Comparison of ENCODE assay signal across 14 mouse cellular contexts in genomic region chr17:50495216-50495889, GRCm38 (mm10). TPM values are rescaled to one million over a fixed set of nuclear protein-coding genes. Genes with fewer than 3 reads are reported as not detected.
DNase-seq lines count a peak whose midpoint lies in the region; ATAC-seq lines count a peak whose summit lies in the region.
"Had no signal": no experiment of that assay in that cellular context is flagged by ENCODE, and none has a peak within 500 bp of the region (broad histone marks: within the 10 kb centered on the region; RNA-seq: fewer than 3 reads in every experiment).

No protein-coding gene starts in this region.

- no peak overlapping the region for H3K4me2 ChIP-seq in heart, embryonic 11.5 days
- no peak overlapping the region for H3K4me2 ChIP-seq in limb, embryonic 11.5 days (ENCODE audit: low read depth, severe bottlenecking)
- H3K4me2 ChIP-seq in kidney, embryonic 14.5 days (replicated peaks; ENCODE audit: low read depth, low read length), result no peak overlapping the region
- H3K4me2 ChIP-seq: hindbrain, embryonic 15.5 days; lung, embryonic 14.5 days had no signal

- H3K9me3 ChIP-seq in heart, embryonic 11.5 days (replicated peaks; ENCODE audit: control insufficient read depth, low read length), result no peaks in the 10 kb centered on the region
- H3K9me3 ChIP-seq in embryonic facial prominence, embryonic 10.5 days, result no peaks in the 10 kb centered on the region
- H3K9me3 ChIP-seq in limb, embryonic 11.5 days (ENCODE audit: control insufficient read depth, low read length), result no peaks in the 10 kb centered on the region
- no peaks in the 10 kb centered on the region for H3K9me3 ChIP-seq in kidney, embryonic 14.5 days (ENCODE audit: control insufficient read depth, low read length)
- H3K9me3 ChIP-seq: hindbrain, embryonic 15.5 days had no signal

- no peaks in the 10 kb centered on the region for H3K27me3 ChIP-seq in heart, embryonic 11.5 days (ENCODE audit: control insufficient read depth, insufficient read depth, low read length)
- H3K27me3 ChIP-seq in embryonic facial prominence, embryonic 10.5 days (replicated peaks; ENCODE audit: low read depth, poor library complexity, severe bottlenecking), result 0 out of 2 replicates have a peak, but pooled peaks cover 6% of the 10 kb centered on the region
- no peaks in the 10 kb centered on the region for H3K27me3 ChIP-seq in limb, embryonic 11.5 days (ENCODE audit: control insufficient read depth, insufficient read depth, low read length)
- H3K27me3 ChIP-seq in kidney, embryonic 14.5 days (ENCODE audit: control insufficient read depth, insufficient read depth, low read length), result no peaks in the 10 kb centered on the region
- H3K27me3 ChIP-seq: hindbrain, embryonic 15.5 days had no signal

- H3K4me1 ChIP-seq in heart, embryonic 11.5 days (ENCODE audit: control insufficient read depth, insufficient read depth, low read length), result no peaks in the 10 kb centered on the region
- H3K4me1 ChIP-seq in embryonic facial prominence, embryonic 10.5 days, result peaks cover 49% of the 10 kb centered on the region
- H3K4me1 ChIP-seq in limb, embryonic 11.5 days (ENCODE audit: control insufficient read depth, insufficient read depth, low read length), result peaks cover 20% of the 10 kb centered on the region; the same call in 1 of the 2 replicates
- H3K4me1 ChIP-seq in kidney, embryonic 14.5 days (ENCODE audit: control insufficient read depth, insufficient read depth, low read length), result no peaks in the 10 kb centered on the region
- H3K4me1 ChIP-seq: hindbrain, embryonic 15.5 days had no signal

- WGBS in heart, embryonic 11.5 days (ENCODE audit: insufficient replicate concordance), result 72% methylated on average over 10 of the region's 10 CpGs
- WGBS in embryonic facial prominence, embryonic 10.5 days, result 49% methylated on average over 10 of the region's 10 CpGs
- WGBS in limb, embryonic 11.5 days, result 41% methylated on average over 10 of the region's 10 CpGs
- 70% methylated on average over 10 of the region's 10 CpGs for WGBS in kidney, embryonic 14.5 days

- peak; percentile 48 for DNase-seq in heart, adult 11 months
- DNase-seq in adrenal gland, postnatal 10 days, result peak; percentile 70
- peak; percentile 77 for DNase-seq in embryonic facial prominence, embryonic 10.5 days (ENCODE audit: low spot score)
- DNase-seq in limb, embryonic 11.5 days (ENCODE audit: low spot score), result peak; percentile 74
- DNase-seq in left cerebral cortex, adult 11 months (ENCODE audit: low spot score), result no peak
- no peak for DNase-seq in ovary, postnatal 36 days (ENCODE audit: low spot score)
- DNase-seq: cerebellum, adult 8-10 months; kidney, adult 8-10 months; lung, embryonic 14.5 days; thymus, postnatal 25 days had no signal

- H3K9ac ChIP-seq in heart, embryonic 11.5 days (ENCODE audit: low read depth, low read length), result no peak overlapping the region
- no peak overlapping the region for H3K9ac ChIP-seq in limb, embryonic 11.5 days (ENCODE audit: low read length)
- no peak overlapping the region for H3K9ac ChIP-seq in kidney, embryonic 14.5 days (ENCODE audit: low read depth, low read length)
- H3K9ac ChIP-seq: hindbrain, embryonic 15.5 days; lung, embryonic 14.5 days had no signal

- no peaks in the 10 kb centered on the region for H3K36me3 ChIP-seq in heart, embryonic 11.5 days (ENCODE audit: control insufficient read depth, insufficient read depth, low read length)
- no peaks in the 10 kb centered on the region for H3K36me3 ChIP-seq in embryonic facial prominence, embryonic 10.5 days (replicated peaks)
- H3K36me3 ChIP-seq in limb, embryonic 11.5 days (ENCODE audit: control insufficient read depth, insufficient read depth, low read length), result no peaks in the 10 kb centered on the region
- no peaks in the 10 kb centered on the region for H3K36me3 ChIP-seq in kidney, embryonic 14.5 days (ENCODE audit: control insufficient read depth, insufficient read depth, low read length)
- H3K36me3 ChIP-seq: G1E; hindbrain, embryonic 15.5 days had no signal

- H3K27ac ChIP-seq in heart, embryonic 11.5 days (ENCODE audit: low read depth, low read length), result no peak overlapping the region
- H3K27ac ChIP-seq in embryonic facial prominence, embryonic 10.5 days (replicated peaks), result peak overlapping the region; percentile 40
- no peak overlapping the region for H3K27ac ChIP-seq in limb, embryonic 11.5 days (replicated peaks; ENCODE audit: low read depth, low read length)
- H3K27ac ChIP-seq in kidney, embryonic 14.5 days (ENCODE audit: low read depth, low read length), result no peak overlapping the region
- H3K27ac ChIP-seq: hindbrain, embryonic 15.5 days had no signal

- H3K4me3 ChIP-seq in heart, embryonic 11.5 days (ENCODE audit: low read depth, low read length), result no peak overlapping the region
- no peak overlapping the region for H3K4me3 ChIP-seq in embryonic facial prominence, embryonic 10.5 days
- no peak overlapping the region for H3K4me3 ChIP-seq in limb, embryonic 11.5 days (ENCODE audit: low read depth, low read length)
- H3K4me3 ChIP-seq in kidney, embryonic 14.5 days (ENCODE audit: low read length), result no peak overlapping the region
- H3K4me3 ChIP-seq: hindbrain, embryonic 15.5 days had no signal

- no peak for ATAC-seq in heart, embryonic 11.5 days (replicated peaks; ENCODE audit: insufficient number of reproducible peaks, low FRiP score, low TSS enrichment)
- ATAC-seq in limb, embryonic 11.5 days (ENCODE audit: insufficient number of reproducible peaks, low FRiP score, low TSS enrichment, low read depth), result peak; percentile 84; the same call in 1 of the 2 replicates
- no peak for ATAC-seq in kidney, embryonic 14.5 days (ENCODE audit: low FRiP score, low TSS enrichment)

RNA-seq across cellular contexts. Expression of gene Plcl2, which starts 13.8 kb away (rescaled TPM):
- polyA plus RNA-seq in heart, embryonic 11.5 days (2014; fragmentation: Nextera tagmentation; extraction: Ambion mirVana), result 4.0 and 5.2 TPM in 2 replicates
- total RNA-seq in adrenal gland, postnatal 10 days (2021), result 10 to 100 TPM; 42.3 to 45.6 TPM
- polyA plus RNA-seq in embryonic facial prominence, embryonic 10.5 days (2016; fragmentation: Nextera tagmentation; extraction: Ambion mirVana), result 5.1 and 6.0 TPM in 2 replicates
- polyA plus RNA-seq in limb, embryonic 11.5 days (2014; fragmentation: Nextera tagmentation; extraction: Ambion mirVana), result 5.3 and 5.8 TPM in 2 replicates
- 3.1 and 5.6 TPM in 2 replicates for polyA plus RNA-seq in kidney, embryonic 14.5 days (2014; fragmentation: Nextera tagmentation; extraction: Ambion mirVana)
- polyA plus RNA-seq: G1E had no signal

Comparison
In these comparisons a context has a peak if more than half of its experiments do, and no peak if none do; other contexts are left out.
1. DNase-seq: peak in heart, adult 11 months (single experiment), adrenal gland, postnatal 10 days (single experiment), embryonic facial prominence, embryonic 10.5 days (single experiment) and limb, embryonic 11.5 days (single experiment); none in left cerebral cortex, adult 11 months (single experiment) and ovary, postnatal 36 days (single experiment).